Comparison of ENCODE assay signal across 12 mouse cellular contexts in genomic region chr2:74451038-74451437, GRCm38 (mm10).
DNase-seq lines count a peak whose midpoint lies in the region; ATAC-seq and TF ChIP-seq lines count a peak whose summit lies in the region.
"Had no signal": no experiment of that assay in that cellular context is flagged by ENCODE, and none has a peak within 500 bp of the region (broad histone marks: within the 10 kb centered on the region; RNA-seq: fewer than 3 reads in every experiment).

No protein-coding gene starts in this region.

- WGBS in intestine, embryonic 14.5 days, result 64% methylated on average over 4 of the region's 4 CpGs
- 45% methylated on average over 4 of the region's 4 CpGs for WGBS in intestine, postnatal 0 days
- WGBS in forebrain, embryonic 16.5 days, result 6% methylated on average over 4 of the region's 4 CpGs
- 20% methylated on average over 4 of the region's 4 CpGs for WGBS in limb, embryonic 12.5 days
- WGBS in neural tube, embryonic 13.5 days, result 9% methylated on average over 4 of the region's 4 CpGs

- no peaks in the 10 kb centered on the region for H3K36me3 ChIP-seq in intestine, embryonic 14.5 days (ENCODE audit: control insufficient read depth, insufficient read depth, low read length)
- no peaks in the 10 kb centered on the region for H3K36me3 ChIP-seq in intestine, postnatal 0 days (ENCODE audit: control insufficient read depth, insufficient read depth)
- no peaks in the 10 kb centered on the region for H3K36me3 ChIP-seq in forebrain, embryonic 16.5 days (ENCODE audit: control insufficient read depth, insufficient read depth)
- no peaks in the 10 kb centered on the region for H3K36me3 ChIP-seq in limb, embryonic 12.5 days
- no peaks in the 10 kb centered on the region for H3K36me3 ChIP-seq in neural tube, embryonic 13.5 days

- H3K4me2 ChIP-seq in intestine, embryonic 14.5 days (ENCODE audit: low read length), result no peak overlapping the region
- H3K4me2 ChIP-seq in intestine, postnatal 0 days (replicated peaks; ENCODE audit: low read depth), result no peak overlapping the region
- H3K4me2 ChIP-seq in forebrain, embryonic 16.5 days (ENCODE audit: low read length), result peak overlapping the region; percentile 41
- peak overlapping the region; percentile 49 for H3K4me2 ChIP-seq in limb, embryonic 12.5 days
- peak overlapping the region; percentile 35 for H3K4me2 ChIP-seq in neural tube, embryonic 13.5 days
- H3K4me2 ChIP-seq: liver, embryonic 11.5 days had no signal

- no peak for DNase-seq in intestine, embryonic 14.5 days (ENCODE audit: low spot score)
- DNase-seq in heart, adult 18-20 months, result no peak
- DNase-seq: cerebellum, postnatal 36 days; kidney, adult 8-10 months had no signal

- TF ChIP-seq CTCF in intestine, postnatal 0 days (IDR thresholded peaks at IDR 0.05; ENCODE audit: low read depth), result no peak

- peak overlapping the region; percentile 35 for H3K27ac ChIP-seq in intestine, embryonic 14.5 days (ENCODE audit: low read depth)
- no peak overlapping the region for H3K27ac ChIP-seq in intestine, postnatal 0 days (ENCODE audit: low read depth, low read length)
- H3K27ac ChIP-seq in forebrain, embryonic 16.5 days (ENCODE audit: low read length), result 0 out of 2 replicates have a peak overlapping the region, but pooled peaks have one; percentile 65
- H3K27ac ChIP-seq in limb, embryonic 12.5 days, result peak overlapping the region; percentile 1; the same call in 1 of the 2 replicates
- H3K27ac ChIP-seq in neural tube, embryonic 13.5 days (replicated peaks), result peak overlapping the region; percentile 54

- H3K9ac ChIP-seq in intestine, embryonic 14.5 days (ENCODE audit: low read length), result no peak overlapping the region
- H3K9ac ChIP-seq in intestine, postnatal 0 days (ENCODE audit: low read depth, low read length), result no peak overlapping the region
- peak overlapping the region; percentile 43; the same call in 1 of the 2 replicates for H3K9ac ChIP-seq in forebrain, embryonic 16.5 days (replicated peaks; ENCODE audit: low read depth, low read length)
- no peak overlapping the region for H3K9ac ChIP-seq in limb, embryonic 12.5 days (replicated peaks)
- H3K9ac ChIP-seq in neural tube, embryonic 13.5 days, result peak overlapping the region; percentile 18; the same call in 1 of the 2 replicates

- no peak overlapping the region for H3K4me3 ChIP-seq in intestine, embryonic 14.5 days (ENCODE audit: low read depth, low read length)
- H3K4me3 ChIP-seq in intestine, postnatal 0 days (ENCODE audit: low read depth, low read length), result no peak overlapping the region
- H3K4me3 ChIP-seq in forebrain, embryonic 16.5 days (replicated peaks; ENCODE audit: low read length), result no peak overlapping the region
- H3K4me3 ChIP-seq in limb, embryonic 12.5 days (replicated peaks), result 0 out of 2 replicates have a peak overlapping the region, but pooled peaks have one; percentile 2
- H3K4me3 ChIP-seq in neural tube, embryonic 13.5 days, result no peak overlapping the region
- H3K4me3 ChIP-seq: myocyte had no signal

- H3K27me3 ChIP-seq in intestine, embryonic 14.5 days (replicated peaks; ENCODE audit: control insufficient read depth, insufficient read depth, low read length), result no peaks in the 10 kb centered on the region
- H3K27me3 ChIP-seq in intestine, postnatal 0 days (replicated peaks; ENCODE audit: control insufficient read depth, insufficient read depth, low read length), result no peaks in the 10 kb centered on the region
- peaks cover 17% of the 10 kb centered on the region for H3K27me3 ChIP-seq in forebrain, embryonic 16.5 days (replicated peaks; ENCODE audit: control insufficient read depth, insufficient read depth, low read length)
- H3K27me3 ChIP-seq in limb, embryonic 12.5 days, result no peaks in the 10 kb centered on the region
- H3K27me3 ChIP-seq in neural tube, embryonic 13.5 days, result peaks cover 25% of the 10 kb centered on the region

- no peaks in the 10 kb centered on the region; the same call in 1 of the 2 replicates for H3K4me1 ChIP-seq in intestine, embryonic 14.5 days (replicated peaks; ENCODE audit: control insufficient read depth, insufficient read depth, low read length)
- no peaks in the 10 kb centered on the region for H3K4me1 ChIP-seq in intestine, postnatal 0 days (replicated peaks; ENCODE audit: control insufficient read depth, insufficient read depth, low read length)
- H3K4me1 ChIP-seq in forebrain, embryonic 16.5 days (replicated peaks; ENCODE audit: control insufficient read depth, insufficient read depth, low read length), result peaks cover 21% of the 10 kb centered on the region
- H3K4me1 ChIP-seq in limb, embryonic 12.5 days (replicated peaks), result peaks cover 39% of the 10 kb centered on the region
- H3K4me1 ChIP-seq in neural tube, embryonic 13.5 days (replicated peaks), result peaks cover 35% of the 10 kb centered on the region

- ATAC-seq in intestine, embryonic 14.5 days (replicated peaks; ENCODE audit: low FRiP score, low TSS enrichment, low read depth), result no peak
- ATAC-seq in intestine, postnatal 0 days, result no peak
- ATAC-seq in forebrain, embryonic 16.5 days, result peak; percentile 84
- no peak for ATAC-seq in limb, embryonic 12.5 days (ENCODE audit: insufficient number of reproducible peaks, insufficient read depth, low FRiP score, low TSS enrichment, low read depth)
- peak; percentile 85 for ATAC-seq in neural tube, embryonic 13.5 days (ENCODE audit: low read depth)
- ATAC-seq in erythroblast, adult 5-6 weeks (replicated peaks; ENCODE audit: low FRiP score, poor library complexity, severe bottlenecking), result no peak
- ATAC-seq in megakaryocyte, adult 5-6 weeks (ENCODE audit: poor library complexity, severe bottlenecking), result no peak

- no peaks in the 10 kb centered on the region for H3K9me3 ChIP-seq in intestine, embryonic 14.5 days (ENCODE audit: control insufficient read depth, low read length)
- H3K9me3 ChIP-seq in intestine, postnatal 0 days (ENCODE audit: control insufficient read depth), result no peaks in the 10 kb centered on the region
- H3K9me3 ChIP-seq in forebrain, embryonic 16.5 days (ENCODE audit: control insufficient read depth, low read length), result no peaks in the 10 kb centered on the region
- H3K9me3 ChIP-seq in limb, embryonic 12.5 days, result no peaks in the 10 kb centered on the region
- no peaks in the 10 kb centered on the region for H3K9me3 ChIP-seq in neural tube, embryonic 13.5 days

Comparison
In these comparisons a context has a peak if more than half of its experiments do, and no peak if none do; other contexts are left out.
1. ATAC-seq: peak in forebrain, embryonic 16.5 days (single experiment) and neural tube, embryonic 13.5 days (single experiment); none in intestine, embryonic 14.5 days (single experiment), intestine, postnatal 0 days (single experiment), limb, embryonic 12.5 days (single experiment), erythroblast, adult 5-6 weeks (single experiment) and megakaryocyte, adult 5-6 weeks (single experiment).
2. H3K4me2 ChIP-seq: peak in forebrain, embryonic 16.5 days (single experiment), limb, embryonic 12.5 days (single experiment) and neural tube, embryonic 13.5 days (single experiment); none in intestine, embryonic 14.5 days (single experiment) and intestine, postnatal 0 days (single experiment).
3. H3K9ac ChIP-seq: peak in forebrain, embryonic 16.5 days (single experiment) and neural tube, embryonic 13.5 days (single experiment); none in intestine, embryonic 14.5 days (single experiment), intestine, postnatal 0 days (single experiment) and limb, embryonic 12.5 days (single experiment).